Mouse (Mus musculus) erythroid progenitor cell, adult 5-6 weeks (primary cell): ENCODE measurements around the gene Slc38a3. TPM values are rescaled to one million over a fixed set of nuclear protein-coding genes. Genes with fewer than 3 reads are reported as not detected.

ENCODE experiments used
- ATAC-seq: replicated peaks from 2 replicates; pipeline ENCODE4 v1.8.0; 2016; ENCODE audit warnings: moderate number of reproducible peaks, mild to moderate bottlenecking, moderate TSS enrichment, inconsistent platforms; ENCODE audit not compliant: poor library complexity, low FRiP score, severe bottlenecking
- total RNA-seq, 2 experiments: library from RNA; stranded (forward) in 1 of 2; stranded (reverse) in 1 of 2; fragments of 150-400 nt in 1 of 2; fragments of 186-747, 209-891 nt in 1 of 2; gene quantifications; 2 replicates each; pipeline versions ENCODE4 v1.2.3 to v1.2.4; 2015 to 2017; ENCODE audit warnings: low replicate concordance in 2 of 2

Gene Slc38a3
- total RNA-seq, 2 experiments from 2014 or later = not detected

DNA sequence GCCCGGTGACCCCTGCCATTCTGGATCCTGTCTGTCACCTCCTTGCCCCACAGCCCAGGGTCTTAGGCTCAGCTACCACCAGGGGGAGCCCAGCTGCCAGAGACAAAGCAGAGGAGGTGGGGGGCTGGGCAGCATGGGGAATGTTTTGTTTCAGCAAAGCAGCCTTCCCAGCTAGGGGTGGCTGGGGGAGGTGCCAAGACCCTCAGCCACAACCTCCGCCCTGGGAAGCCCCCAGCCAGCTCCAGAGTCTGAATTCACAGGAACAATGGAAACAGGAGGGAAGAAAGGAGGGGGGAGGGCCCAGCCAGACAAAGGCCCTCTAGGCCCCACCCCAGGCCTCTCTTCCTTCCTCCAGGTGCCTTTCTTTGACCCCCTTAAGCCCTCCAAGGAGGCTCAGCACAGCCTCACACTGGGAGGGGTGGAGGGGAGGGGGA lies 42.5 kb downstream of the Slc38a3 start:
- ATAC-seq = peak; percentile 50

DNA sequence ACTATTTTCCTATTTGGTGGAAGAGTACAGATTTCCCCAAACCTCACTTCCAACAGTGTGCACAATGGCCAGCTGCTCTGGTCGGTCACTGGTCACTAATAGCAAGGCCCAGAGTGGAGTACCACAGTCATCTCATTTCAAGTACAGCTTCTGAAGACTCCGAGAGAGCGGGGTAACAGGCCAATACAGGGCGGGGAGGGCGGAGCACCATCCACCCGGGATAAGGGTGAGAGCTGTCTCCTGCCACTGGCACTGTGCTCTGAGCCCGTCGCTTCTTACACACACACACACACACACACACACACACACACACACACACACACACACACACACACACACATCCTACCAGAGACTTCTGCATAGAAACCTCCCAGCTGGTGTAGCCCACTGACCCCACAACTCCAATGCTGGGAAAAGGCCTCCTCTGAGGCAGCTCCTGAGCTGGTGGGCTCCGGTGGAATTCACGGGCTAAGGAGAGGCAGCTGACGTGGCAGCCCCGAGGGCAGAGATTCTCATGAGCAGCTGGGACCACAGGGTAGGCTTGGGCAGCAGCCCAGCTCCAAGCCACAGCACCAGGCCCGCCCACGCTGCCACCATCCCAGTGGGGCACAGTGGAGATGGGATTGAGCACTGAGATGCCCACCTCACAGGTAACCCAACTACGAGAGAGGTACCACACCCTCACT lies 43.0 kb downstream of the Slc38a3 start:
- ATAC-seq = peak; percentile 55

DNA sequence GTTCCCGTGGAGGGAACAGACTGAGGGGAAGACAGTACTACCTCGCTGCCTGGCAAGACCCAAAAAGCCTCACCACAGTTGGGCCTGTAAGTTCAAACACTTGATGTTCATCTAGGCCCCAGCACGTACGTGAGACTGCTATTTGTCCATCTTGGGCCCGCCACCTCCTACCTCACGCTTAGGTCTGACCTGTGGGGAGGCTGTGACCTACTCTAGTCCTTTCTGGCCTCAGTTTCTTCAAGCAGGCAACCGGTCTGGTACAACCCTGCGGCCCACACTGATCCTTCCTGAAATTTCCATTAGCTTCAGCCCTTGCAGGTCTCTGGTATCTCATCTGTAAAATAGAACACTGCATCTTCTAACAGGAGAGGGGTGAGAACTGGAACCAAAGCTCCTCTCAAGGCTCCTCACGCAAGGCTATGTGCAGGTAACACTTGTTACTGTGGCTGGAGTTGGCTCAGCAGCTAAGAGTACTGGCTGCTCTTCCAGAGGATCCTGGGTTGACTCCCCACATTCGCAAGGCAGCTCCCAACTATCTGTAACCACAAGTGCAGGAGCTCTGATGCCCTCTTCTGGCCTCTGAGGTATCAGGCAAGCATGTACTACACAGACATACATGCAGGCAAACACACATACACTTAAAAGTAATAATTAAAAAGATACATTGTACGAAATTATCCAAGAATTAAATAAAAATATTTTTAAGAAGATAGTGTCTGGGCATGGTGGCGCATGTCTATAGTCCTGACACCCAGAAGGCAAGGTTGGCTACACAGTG lies 43.8 kb downstream of the Slc38a3 start:
- ATAC-seq = no peak

DNA sequence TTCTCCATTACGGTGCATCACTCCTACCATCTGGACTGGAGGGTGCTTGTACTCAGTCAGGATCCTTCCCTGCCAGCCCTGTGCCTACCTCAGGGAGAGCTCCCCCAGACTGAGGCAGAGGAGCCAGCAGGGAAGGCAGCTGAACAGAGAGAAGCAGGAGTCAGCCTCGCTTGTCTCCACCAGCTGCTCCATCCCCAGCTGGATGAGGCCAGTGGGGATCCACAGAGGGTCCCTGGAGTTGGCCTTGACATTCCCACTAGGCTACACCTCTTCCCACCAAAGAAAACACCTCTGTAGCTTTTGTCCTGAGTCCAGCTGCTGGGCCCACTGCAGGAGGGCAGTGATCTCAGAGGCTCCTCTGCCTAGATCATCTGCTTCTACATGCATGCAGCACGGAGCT lies 44.4 kb downstream of the Slc38a3 start:
- ATAC-seq = no peak

DNA sequence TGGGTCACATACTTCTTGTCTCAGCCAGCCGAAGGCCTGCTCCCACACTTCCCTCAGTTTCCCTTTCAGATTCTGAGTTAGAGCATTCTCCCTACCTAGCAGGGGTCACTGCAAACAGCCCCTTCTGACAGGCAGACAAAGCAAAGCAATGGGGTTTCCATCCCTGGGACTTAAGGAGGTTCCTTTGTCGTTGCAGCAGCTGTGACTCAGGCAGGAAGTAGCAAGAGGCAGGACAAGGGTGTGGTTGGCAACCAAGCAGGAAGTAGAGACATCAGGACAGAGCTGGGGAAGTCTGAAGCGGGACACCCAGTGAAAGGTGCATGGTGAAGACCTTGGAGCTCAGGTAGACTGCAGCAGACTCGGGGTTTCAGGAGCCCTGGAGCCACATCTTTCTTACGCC lies 44.8 kb downstream of the Slc38a3 start:
- no peak for ATAC-seq

DNA sequence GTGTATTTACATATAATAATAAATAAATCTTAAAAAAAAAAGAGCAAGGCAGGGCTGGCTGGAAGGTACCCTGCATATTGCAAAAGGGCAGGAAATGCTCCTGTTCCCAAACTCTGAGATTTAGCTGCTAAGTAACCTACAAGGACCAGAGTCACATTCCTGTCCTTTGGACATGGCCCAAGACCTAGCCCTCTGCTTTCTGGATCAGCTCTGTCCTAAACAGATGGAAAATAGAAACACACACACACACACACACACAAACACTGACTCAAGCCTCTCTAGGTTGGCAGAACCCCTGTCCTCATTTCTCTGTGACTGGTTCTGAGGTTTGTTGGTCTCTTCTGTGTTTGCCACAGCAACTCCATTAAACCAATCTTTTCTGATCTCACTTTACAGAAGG lies 48.4 kb downstream of the Slc38a3 start:
- ATAC-seq = no peak

DNA sequence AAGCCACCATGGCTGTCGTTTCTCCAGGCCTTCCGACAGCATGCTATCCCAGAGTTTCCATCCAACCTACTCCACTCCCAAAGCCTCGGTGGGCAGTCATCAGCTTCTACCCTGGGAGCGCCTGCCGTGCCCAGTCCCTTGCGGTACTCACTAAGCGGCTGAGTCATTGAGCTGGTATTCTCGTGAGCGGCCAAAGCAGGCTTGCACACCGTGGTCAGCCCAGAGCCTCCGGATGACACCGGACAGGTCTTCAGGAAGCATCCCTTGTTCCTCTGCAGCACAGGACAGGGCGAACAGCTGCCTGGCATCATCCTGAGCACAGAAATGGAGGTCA lies 49.8 kb downstream of the Slc38a3 start:
- no peak for ATAC-seq

DNA sequence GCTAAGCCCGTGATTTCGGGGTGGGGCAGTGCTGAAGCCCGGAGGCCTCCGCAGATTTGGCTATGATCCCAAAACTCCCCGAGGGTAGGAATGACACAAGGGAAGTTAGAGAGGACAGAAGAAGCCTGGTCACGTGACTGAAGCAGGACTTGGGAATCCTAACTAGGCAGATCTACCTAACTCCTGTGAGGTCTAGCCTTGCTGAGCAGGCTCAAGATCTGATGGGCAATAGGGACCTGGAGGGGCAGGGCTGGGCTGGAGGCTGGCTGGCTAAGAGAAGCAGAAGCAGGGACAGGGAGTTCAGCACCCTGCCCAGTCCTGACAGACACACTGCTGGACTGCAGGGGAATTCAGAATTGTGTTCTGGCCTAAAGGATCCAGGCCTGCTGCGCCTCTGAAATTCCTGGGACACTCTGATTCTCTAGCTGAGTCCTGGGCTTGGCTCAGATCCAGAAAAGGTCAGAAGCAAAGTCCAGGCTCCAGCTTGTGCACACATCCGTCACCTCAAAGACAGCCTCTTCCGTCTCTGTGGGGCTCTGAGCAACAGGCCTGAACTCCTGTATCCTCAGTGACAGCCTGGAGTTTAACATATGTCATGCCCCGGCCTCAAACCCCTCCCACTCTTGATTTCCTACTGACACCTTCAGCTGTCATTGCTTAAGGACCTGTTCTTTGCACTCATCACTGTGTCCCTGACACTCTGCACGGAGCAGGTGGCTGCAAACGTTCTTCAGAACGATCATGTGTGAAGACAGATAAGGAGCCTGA lies 50.4 kb downstream of the Slc38a3 start:
- no peak for ATAC-seq

DNA sequence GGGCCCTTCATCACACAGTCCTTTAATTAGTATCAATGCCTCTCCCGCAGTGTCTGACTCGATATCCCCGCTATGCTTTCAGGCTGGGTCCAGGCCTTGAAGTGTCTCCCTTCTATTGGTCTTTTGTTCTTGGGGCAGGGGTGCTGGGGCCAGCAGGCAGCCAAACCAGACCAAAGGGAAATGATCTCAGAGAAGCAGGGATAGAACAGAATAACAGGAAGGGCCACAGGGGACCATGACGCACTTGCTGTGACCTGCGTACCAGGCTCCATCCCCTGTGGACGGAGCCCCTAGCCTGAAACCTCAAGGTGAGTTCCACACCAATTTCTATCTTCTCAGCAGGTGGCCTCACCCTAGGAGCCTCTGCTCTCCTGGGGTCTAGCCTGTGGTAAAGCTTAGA lies 51.2 kb downstream of the Slc38a3 start:
- no peak for ATAC-seq

DNA sequence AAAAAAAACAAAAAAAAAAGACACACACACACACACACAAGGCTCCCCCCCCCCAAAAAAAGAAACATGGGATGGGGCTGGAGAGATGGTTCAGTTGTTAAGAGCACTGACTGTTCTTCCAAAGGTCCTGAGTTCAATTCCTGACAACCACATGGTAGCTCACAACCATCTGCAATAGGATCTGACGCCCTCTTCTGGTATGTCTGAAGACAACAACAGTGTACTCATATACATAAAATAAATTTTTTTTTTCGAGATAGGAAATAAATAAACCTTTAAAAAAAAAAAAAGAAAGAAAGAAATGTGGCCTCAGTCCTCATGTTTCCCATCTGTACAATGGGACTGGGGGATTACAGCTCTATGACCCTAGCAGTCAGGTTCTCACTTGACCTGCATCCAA lies 51.9 kb downstream of the Slc38a3 start:
- ATAC-seq = no peak

DNA sequence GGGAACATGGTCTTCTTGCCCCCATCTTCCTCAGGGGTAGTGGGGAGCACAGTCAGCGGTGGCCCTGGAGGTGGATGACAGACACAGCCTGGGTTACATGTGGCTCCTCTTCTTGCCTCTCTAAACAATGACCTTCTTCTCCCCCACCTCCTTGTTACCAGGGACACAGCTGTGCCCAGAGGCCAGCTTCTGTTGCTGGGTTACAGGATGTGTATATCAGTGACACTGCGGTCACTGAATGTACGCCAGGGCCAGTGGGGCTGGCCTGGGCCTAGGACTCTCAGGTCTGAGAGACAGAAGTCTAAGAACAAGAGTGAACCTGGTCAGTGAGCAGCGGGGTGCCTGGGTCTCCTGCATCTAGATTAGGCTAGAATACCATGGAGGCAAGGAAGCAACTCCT lies 54.3 kb downstream of the Slc38a3 start:
- no peak for ATAC-seq

DNA sequence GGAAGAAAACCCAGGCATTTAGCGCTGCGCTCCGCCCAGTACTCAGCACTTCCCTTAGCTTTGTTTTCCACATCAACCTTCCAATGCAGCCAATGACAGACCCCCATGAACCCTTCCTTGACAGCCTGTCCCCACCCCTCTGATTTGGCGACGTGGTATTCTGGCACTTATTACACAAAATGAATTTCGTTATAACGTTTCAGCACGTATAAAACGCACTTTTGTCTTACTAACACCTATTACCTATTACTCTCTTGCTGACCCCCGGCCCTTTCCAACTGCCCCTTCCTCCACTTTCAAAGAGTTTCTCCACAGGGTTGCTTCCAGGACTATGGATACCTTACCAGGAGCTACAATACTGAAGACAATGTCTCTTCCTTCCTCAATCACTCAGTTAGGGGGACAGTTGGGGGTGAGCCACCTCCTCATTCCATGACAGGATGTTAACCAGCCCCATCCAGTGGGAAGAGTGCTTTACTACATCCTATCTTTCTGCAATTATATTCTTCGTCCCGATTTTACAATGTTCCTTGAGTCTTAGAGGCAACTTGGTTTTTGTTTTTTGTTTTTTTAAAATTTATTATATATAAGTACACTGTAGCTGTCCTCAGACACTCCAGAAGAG lies 56.3 kb downstream of the Slc38a3 start:
- no peak for ATAC-seq

DNA sequence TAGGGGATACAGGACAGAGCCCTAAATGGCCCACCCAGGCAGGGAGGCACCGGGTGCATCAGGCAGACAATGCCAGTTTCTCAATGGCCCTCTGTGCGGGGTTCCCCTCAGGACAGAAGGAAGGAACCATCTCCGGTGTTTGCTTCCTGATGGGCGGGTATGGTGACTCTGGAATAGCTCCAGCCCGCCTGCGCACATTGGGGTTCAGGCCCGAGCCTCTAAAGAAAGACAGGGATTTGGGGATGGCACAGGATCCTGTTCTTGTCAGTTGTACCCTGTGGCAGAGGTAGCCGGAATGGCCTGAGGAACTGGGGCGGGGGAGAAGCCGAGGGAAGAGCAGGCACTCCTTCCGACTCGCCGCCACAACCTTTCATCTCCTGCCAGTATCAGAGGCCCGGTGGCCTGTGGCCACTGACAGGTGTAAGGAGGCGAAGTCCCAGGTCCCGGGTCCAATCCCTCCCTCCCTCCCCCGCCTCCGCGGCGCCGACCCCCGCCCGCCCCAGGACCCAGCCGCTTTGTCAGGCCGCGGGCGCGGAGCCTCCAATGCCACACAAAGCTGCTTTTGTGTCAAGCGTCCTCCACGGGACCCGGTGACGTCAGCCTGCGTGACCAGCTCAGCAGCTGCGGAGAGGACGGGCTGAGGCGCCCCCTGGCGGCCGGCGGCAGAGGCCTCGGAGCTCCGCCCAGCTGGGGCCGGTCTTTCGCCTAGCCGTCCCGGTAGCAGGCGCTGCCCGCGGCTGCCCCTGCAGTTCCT lies 57.0 kb downstream of the Slc38a3 start:
- ATAC-seq = peak; percentile 91

DNA sequence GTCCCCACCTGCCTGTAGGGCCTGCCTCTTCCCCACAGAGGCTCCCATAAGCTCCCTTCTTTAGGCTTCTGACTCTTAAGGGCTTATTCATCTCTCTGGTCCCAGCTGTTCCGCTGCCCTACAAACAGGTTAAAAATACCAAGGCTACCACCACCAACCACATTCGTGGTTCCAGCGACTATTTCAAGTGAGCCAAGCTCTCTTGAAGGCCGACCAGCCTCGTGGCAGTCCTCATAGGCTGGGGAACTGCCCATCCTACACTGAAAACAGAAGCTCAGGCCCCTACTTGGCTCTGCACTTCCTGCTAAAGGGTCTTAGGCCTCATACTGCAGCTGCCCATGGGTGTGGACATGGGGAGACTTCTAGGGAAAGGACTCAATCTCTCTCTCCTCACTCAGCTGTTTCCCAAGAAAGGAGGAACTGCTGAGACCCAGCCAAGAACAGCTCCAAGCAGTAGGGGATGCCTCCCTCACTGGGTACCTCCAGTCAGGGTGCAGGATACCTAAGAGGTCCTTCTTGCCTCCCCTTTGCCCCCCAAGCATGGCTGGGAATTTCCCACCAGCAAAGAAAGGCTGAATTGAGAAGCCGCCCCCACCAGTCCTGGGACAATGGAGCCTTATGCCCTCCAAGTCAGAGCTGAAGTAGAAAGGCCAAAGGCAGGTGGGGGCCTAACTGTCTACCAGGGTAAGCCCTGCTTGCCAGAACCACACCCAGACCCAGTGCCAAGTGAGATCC lies 57.7 kb downstream of the Slc38a3 start:
- ATAC-seq = no peak

DNA sequence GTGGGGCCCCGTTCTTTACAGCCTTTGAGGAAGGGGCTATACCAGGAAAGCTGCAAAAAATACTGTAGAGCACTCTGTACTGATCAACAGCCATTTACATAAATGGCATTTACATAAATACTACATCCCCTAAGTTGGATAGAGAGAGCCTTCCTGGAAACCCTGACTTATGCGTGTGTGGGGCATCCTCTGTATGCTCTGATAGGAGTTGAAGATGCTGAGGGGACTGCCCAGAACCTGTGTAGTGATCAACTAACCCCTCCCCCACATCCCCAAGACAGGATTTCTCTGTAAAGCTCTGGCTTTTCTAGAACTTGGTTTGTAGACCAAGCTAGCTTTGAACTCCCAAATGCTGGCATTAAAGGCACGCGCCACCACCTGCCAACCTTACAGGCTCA lies 59.9 kb downstream of the Slc38a3 start:
- no peak for ATAC-seq

DNA sequence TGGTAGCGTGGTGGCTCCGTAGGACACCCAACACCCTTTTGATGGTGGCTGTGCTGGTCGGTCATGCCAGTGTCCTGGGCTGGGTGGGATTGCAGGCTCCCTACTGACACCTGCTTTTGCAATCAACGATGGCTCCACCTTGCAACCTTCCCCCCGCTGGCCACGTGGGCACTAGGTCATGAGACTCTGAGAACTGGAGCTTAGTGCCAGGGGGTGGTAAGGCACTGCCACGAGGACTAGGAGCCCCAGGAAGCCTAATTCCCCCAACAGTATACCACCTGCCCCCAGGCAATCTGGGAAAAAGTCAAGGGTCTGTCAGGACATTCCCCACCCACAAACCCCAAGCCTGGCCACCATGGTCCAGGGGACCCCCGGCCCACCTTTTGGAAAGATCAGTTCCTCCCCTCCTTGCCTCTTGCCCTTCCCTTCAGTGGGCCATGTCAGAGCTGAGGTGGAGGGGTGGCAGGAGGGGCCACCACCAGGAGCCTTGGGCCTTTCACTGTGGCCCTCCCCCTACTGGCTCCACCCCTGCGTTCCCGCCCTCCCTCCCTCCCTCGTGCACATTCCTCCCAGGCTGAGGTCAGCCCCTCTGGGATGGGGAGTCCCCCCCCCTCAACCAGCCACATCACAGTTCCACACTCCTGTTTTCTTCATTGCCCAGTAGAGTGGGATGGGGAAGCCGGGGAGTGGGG lies 60.4 kb downstream of the Slc38a3 start, which contains the start of gene Sema3b:
TSS of gene Sema3b (minus strand) at position 489 of the 692 bp plus-strand sequence.
- ATAC-seq = no peak

DNA sequence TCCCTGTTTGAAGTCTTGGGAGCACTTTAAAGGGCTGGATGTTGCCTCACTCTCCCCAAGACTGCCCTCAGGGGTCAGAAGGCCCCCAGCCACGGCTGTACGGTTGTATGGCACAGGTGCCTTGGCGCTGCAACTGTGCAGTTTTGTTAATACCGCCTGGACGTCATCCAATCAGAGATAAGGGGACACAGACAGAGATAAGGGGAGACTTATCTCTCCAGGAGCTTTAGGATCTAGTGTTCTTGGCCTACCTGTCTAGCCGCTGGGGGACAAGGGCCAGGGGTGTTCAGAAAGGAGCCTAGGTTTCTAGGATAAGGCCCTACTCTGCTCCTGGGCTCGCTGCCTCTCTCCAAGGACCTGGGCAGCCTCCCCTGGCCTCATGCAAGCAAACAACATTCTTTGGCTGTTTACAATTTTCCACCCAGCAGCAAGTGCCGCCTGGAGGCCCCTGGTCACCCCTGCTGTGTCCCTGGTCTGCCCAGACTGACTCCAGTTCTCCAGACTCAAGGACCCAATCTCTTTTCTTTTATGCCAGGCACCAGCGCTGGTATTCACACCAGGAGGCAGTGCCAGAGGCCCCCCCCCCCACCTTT lies 61.6 kb downstream of the Slc38a3 start:
- ATAC-seq = no peak

DNA sequence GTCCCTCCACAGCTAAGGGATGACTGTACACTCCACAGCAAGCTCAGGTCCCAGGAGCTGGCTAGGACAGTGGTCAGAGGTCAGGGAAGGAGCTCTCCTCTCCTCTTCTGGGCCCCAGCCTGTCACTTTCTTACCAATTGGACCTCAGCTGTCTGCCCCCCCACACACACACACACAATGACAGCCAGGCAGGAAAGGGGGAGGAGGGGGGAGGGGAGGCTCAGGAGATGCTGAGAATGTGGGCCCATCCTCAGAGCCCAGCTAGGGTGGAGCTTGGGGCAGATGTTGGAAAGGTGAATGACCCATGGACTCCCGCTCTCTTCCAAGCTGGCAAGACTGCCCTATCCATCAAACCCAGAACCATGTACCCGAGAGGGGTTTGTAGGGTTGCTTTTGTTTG lies 62.3 kb downstream of the Slc38a3 start:
- no peak for ATAC-seq
